Mouse (Mus musculus) cerebellum, adult 11-12 months (tissue): ENCODE results near the gene Nudt16l1.

Source experiments
- DNase-seq: peaks from one replicate; pipeline ENCODE4 v3.0.0; 2022

The Nudt16l1 gene

DNA sequence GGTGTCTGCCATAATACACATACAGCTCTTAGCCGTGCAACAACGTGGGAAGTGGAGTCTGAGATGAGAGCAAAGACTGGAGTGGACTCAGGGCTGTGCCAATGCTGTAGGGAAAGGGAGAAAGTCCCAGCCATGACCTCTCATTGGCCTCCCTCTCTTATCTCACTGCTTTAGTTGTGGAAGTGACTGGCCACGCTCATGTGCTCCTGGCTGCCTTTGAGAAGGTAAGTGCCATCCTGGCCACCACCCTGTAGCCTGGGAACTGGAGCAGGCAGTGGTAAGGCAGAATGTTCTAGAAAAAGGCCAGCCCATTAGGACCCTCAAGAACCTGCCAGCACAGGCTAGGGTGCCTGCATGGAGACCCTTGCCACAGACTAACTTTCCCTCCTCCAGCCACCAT is 22.6 kb upstream of the Nudt16l1 start:
- no peak for DNase-seq

DNA sequence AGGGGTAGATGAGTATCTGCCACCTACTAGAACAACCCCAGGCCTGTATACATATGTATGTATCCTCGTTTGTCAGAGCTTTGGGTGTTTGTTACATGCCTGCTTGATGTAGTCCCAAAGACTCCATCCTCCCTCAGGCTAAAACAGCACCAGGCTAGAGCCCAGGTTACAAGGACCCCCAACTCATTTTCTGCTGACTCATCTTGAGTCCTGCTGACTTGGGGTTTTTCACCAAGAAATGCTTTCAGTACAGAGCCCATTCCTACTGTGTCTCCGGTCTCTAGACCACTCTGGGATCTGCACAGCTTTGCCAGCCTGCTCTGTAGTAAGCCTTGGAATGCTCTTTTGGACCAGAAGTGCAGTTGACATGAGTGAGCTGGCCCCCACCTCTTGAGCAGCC is 22.0 kb upstream of the Nudt16l1 start:
- no peak for DNase-seq

DNA sequence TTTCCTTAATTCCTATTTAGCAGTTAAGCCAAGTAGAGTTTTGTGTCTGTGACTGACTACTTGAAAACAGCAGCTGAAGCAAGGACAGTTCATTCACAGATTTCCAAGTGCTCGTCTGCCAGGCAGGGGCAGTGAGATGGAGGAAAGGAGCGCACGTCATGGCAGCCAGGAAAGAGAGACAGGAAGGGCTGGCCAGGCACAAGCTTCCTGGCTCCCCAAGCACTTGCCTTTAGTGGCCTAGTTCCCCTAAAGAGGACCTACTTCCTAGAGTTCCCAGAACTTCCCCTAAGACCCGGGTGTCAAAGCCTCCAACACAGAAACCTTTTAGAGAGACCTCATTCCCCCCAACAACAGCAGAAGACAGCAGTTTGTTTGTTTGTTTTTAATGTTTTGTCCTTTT is 18.0 kb upstream of the Nudt16l1 start:
- DNase-seq: no peak

DNA sequence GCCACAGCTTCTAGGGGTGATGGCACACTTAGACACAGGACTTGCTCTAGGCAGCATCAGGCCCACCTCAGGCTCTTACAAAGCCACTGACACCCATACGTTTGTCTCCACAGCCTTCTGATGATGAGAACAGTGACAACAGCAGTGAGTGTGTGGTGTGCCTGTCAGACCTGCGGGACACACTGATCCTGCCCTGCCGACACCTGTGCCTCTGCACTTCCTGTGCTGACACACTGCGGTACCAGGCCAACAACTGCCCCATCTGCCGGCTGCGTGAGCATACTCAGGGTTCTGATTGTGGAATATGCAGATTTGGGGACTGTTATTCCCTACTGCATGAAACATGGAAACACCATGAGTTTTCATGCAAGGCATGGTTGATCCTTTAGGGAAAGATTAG is 16.1 kb upstream of the Nudt16l1 start:
- DNase-seq: no peak

DNA sequence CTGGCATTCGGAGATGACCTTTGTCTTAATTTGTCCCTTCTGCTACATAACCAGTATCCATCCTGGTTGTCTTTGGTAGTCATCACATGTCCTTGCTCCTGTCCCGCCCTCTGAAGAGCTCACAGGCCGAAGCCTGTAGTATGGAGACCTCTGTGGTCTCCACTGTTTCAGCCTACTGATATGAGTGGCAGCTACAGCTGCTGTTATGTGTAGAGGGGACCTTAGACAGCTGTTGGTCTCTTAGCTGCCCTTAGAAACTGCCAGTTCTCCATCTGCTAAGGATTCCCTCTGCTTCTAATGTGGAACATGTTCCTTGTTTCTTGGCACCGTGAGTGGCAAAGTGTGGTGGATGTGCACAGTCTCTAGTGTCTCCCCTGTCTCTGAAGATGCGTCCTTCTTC is 14.6 kb upstream of the Nudt16l1 start:
- no peak for DNase-seq

DNA sequence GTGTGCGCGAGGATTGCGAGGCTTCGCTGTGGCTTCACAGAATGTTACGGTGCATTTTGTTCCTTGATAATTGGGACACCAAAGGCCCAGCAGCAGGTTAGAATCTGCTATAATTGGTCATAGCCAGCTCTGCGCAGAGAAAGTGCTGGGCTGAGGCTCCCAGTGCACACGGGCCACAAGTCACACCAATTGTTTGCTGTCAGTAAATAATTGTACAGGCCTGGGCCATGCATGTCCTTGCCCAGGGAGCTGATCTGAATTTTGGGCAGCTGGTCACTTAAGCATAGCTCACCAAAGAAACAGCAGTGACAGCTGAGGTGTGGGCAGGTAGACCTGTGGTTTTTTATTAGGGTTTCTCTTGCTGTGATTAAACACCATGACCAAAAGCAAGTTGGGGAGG is 10.6 kb upstream of the Nudt16l1 start:
- DNase-seq: no peak

DNA sequence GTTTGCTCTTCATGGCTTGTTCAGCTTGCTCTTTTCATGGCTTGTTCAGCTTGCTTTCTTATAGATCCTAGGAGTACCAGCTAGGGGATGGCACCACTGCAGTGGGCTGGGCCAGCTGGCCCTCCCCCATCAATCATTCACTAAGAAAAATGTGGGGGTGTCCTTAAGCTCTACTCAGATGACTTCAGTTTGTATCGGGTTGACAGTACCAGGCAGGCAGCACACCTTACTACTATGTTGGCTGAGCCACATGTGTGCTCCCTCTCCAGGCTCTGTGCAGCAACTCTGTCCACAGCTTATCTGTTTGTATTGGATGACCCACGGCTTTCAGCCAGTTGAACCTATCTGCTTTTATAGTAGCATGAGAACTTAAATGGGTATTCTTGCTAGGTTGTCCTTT is 10.1 kb upstream of the Nudt16l1 start:
- no peak for DNase-seq

DNA sequence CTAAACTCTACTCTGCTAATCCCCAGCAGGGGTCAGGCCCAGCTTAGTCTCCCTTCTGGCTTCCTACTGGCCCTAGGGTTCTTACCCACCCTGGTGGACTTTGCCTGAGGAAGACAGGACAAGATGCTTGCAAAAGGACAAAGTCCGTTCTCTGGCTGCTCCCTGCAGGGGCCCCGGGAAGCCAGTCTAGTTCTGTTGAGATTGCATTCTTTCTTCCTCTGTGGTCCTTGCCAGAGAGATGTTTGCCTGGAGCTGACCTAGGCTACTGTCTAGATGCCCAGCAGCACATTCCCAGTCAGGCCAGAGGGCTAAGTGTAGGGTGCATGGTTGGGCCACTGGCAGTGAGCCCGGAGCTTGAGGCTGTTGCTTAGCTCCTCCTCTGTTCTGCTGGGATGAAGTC is 6.1 kb upstream of the Nudt16l1 start:
- no peak for DNase-seq

DNA sequence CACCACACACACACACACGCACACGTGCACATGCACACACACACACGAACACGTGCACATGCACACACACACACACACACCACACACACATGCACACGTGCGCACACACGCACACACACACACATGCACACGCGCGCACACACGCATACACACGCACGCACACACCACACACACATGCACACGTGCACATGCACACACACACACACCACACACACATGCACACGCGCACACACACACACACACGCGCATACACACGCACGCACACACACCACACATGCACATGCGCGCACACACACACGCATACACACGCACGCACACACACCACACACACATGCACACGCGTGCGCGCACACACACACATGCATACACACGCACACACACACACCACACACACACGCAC is 3.1 kb upstream of the Nudt16l1 start:
- DNase-seq: no peak

DNA sequence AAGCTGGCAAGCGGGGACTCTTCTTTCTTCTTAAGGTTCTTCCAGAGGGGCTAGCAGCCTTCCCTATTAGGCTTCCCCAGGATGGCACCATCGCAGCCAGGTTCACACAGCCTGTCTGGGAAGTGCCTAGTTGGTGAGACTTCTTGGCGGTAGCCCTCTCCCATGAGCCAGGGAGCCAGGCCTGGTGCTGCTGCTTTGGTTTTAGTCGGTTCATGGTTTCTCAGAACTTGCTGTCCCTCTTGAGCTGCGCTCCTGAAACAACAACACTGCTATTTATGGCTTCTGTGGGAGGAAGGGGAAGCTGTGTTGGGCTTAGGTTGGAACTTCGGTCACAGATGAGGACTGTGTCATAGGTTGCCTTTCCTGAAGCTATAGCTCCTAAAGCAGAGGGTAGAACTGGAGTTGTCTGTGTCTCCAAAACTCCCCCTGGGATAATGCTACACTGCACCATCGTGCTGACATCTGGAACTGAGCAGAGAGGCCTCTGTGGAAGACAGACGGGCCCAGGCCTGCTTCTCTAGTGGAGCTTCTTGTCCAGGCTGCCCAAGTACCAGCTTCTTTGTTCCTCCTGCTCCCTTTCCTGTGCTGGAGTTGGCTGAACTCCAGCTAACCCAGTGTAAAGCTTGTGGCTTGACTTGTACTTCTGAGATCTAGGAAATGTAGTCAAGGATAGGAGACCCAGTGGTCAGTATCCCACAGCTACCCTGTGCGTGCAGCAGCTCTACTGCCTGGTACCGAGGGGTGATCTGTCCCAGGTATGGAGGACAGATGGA is 2.4 kb upstream of the Nudt16l1 start:
- no peak for DNase-seq

DNA sequence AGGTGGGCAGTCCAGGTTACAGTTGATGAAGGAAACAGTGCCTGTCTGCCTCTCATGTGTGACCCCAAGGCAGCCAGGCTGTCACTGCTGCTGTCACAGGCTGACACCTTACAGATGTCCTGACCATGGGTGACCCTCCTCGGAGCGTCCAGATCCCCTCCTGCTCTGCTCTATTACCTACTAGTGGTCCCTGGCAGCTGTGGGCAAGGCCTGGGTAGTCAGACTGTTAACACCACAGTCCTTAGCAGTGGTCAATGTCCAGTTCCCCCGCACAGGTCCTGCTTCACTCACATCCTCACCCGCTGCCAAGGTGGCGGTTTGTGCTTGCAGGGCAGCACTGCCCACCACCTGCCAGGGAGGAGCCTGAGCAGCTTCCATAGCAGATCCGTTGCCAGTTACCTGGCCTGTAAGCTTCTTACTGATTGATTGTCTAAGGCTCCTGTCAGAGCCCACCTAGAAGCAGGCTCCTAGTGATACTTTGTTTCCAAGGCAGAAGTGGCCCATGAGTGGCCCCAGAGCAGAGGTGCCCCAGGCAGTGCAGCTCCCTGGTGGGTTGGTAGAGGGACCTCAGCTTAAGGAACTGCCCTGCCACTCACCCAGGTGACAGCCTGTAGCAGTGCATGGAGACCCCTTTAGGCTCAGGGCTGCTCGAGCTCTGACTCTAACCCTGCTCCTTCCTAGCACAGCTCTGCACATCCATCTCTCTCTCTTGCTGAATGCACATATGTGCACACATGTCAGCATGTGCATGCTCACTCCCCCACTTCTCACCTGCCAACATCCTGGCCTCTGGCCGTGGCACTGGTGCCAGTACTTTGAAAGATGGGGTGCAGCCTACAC is 990 bp upstream of the Nudt16l1 start:
- DNase-seq: no peak

DNA sequence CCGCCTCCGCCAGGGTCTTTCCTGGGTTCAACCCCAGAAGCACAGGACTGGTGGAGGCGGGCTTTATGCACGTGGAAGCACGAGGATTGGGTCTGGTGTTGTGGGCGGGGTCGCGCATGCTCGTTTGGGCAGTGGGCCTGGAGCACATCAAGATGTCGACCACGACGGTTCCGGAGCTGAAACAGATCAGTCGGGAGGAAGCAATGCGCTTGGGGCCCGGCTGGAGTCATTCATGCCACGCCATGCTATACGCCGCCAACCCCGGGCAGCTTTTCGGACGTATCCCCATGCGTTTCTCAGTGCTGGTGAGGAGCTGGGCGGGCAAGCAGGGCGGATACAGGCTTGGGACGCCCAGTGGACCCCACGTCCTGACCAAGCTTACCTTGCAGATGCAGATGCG is 428 bp downstream of the Nudt16l1 start:
- peak; percentile 94 for DNase-seq

DNA sequence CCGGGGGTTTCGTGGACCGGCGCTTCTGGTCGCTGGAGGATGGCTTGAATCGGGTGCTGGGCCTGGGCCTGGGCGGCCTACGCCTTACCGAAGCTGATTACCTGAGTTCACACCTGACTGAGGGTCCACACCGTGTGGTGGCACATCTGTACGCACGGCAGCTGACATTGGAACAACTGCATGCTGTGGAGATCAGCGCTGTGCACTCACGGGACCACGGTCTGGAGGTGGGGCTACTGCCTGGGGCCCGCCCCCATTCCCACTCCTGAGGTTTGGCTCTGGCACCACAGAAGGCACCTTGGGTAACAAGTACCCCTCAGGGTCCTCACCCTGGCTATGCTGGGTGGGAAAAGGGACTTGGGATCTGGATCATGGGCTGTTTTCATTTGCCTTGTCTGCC is 851 bp downstream of the Nudt16l1 start:
- peak; percentile 63 for DNase-seq

DNA sequence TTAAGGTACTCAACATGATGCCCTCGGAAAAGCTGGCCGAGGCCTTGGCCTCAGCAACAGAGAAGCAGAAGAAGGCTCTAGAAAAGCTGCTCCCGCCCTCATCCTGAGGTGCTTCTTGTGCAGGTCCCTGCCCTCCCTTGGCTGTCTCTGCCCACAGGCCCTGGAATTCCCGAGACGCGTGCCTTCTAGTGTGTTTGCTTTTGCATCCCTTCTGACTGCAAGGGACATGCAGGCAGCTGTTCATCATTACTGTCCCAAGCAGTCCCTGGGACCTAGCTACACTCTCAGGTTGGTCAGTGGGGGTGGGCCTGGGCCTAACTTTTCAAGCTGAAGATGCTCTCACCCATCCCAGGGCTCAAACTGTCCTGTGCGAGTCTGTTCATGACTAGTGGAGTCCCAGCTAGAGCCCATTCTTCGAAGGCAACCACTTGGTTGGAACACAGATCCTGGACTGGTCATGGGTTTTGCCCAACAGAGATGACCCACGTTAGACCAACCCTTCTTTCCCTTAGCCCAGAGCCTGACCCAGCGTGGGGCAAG is 1.8 kb downstream of the Nudt16l1 start:
- no peak for DNase-seq

DNA sequence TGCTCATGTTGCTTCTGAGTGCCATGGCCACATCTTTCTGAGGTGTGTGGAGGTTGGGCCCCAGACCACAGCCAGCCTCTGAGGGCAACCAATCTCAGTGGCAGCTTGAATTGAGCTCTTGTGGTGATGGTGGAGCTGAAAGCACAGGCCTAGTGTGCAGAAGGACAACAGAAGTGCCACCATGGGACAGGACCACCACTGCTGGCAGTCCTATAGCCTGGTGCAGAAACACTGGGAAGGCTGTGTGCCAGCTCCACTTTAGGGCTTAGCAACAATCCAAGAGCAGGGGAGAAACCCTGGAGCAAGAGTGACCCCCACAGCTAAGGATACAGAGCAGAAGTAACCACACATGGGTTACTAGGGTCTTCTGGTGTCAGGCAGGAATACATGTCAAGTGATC is 2.5 kb downstream of the Nudt16l1 start:
- no peak for DNase-seq

DNA sequence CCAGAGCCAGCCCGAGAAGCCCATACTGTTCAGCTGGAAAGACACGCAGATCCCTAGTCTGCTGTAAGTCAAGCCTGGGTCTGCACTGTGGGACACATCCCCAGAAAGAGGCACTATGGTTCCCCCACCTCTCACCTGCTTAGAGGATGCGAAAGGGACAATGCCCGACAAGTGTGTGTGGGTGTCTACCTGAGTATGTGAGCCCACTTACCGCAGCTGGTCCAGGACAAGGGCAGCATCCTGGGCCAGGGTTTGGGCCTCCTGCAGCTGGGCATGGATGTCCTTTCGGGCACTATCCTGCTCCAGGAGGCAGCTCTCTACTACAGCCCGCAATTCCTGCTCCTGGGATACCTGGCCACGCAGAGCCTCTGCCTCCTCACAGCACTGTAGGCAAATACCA is 4.3 kb downstream of the Nudt16l1 start:
- no peak for DNase-seq

DNA sequence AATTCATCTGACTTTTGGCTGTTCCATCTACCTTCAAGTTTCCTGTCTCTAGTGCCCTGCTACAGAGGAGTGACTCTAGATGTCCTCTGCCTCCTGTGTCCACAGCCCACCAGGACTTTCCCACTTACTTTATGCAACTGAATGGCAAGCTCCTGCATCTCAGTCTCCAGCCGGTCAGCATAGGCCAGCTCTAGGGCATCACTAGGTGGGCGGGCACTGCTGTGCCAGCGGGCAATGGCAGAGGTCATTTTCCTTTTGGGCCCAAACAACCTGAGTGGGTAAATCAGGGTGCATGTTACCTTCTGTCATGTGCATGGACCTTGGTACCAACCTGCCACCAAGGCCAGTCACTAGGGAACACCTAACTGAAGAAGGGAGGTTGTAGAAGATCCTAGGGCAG is 4.9 kb downstream of the Nudt16l1 start:
- no peak for DNase-seq

DNA sequence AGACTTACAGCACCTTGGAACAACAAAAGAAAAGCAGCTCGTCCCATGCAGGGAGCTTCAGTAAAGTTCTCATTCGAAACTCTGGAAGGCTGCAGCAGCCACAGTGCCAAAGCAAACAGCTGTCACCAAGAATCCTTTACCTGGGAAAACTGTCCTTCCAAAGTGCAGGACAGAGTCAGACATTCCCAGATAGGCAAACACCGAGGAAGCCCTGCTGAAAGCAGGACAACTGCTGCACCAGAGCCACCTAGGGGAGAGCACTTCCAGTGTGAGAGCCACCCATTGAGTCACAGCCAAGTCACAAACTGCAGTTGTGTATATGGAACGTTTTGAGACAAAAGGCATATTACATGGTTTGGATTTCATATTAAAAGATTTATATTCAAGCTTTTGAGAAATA is 6.9 kb downstream of the Nudt16l1 start:
- no peak for DNase-seq

DNA sequence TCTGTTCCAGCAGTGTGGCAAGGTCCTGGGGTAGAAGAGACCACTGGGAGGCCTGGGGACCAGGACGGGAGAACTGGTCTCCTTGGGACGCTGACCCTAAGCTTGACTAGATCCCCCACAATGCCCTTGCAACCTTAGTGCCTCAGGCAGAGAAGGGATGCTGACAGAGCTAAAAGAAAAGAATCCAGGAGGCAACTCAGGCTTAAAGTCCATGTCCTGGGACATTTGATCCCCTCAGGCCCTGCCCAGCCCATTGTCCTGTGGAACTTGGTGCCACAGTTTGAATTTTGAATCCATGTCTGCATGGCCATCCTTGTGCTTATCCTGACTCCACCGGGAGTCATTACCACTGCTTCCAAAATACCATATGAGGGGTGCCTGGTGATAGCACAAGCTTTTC is 7.6 kb downstream of the Nudt16l1 start:
- DNase-seq: no peak

DNA sequence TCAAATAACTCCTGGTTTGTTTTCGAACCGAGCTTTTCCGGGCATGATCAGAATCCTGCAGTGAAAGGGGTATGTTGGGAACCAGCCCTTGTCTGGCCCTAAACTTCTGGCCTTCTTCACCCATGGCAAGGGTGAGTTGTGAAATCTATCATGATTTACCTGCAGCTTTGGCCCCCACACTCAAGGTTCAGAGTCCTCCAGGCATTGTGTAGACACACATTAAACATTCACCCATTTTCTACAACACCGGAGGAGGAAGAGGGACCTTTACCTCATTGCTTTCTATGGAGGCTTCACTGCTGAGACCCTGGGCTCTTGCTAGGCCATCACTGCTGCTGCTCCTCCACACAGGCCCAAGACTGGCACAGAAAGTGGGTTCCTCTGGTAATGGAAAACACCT is 8.8 kb downstream of the Nudt16l1 start:
- no peak for DNase-seq

DNA sequence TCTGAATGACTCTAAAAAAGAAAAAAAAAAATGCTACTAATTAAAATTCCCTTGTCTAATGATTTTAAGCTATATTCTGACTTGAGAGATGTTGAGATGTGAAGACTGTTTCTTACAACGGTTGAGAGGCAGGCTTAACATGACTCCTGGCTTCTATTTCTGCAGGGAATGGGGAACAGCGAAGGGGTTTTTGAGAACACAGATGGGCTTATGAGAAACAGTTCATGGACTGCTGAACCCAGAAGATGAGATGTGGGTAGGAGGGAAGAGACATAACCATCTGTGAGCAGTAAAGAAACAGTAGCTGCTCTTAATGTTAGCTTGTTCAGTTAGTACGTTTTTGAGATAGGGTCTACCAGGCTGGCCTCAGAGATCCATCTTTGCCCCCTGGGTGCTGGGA is 18.0 kb downstream of the Nudt16l1 start:
- no peak for DNase-seq

DNA sequence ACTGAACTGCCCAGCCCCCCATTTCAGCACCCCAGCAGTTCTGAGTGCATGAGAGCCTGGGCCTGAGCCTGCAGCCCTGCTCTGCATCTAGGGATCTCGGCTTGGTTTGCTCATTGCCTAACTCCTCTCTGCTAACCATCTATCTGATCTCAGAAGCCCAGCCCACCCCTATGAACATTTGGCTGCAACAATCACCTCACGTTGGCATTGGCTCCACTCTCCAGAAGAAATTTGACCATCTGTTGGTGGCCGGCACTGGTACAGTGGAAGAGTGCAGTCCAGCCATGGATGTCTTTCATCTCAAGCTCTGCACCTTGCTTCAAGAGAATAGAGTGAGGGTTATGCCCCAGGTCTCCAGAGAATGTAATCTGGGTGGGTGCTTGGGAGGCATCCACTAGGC is 18.9 kb downstream of the Nudt16l1 start:
- peak; percentile 77 for DNase-seq

DNA sequence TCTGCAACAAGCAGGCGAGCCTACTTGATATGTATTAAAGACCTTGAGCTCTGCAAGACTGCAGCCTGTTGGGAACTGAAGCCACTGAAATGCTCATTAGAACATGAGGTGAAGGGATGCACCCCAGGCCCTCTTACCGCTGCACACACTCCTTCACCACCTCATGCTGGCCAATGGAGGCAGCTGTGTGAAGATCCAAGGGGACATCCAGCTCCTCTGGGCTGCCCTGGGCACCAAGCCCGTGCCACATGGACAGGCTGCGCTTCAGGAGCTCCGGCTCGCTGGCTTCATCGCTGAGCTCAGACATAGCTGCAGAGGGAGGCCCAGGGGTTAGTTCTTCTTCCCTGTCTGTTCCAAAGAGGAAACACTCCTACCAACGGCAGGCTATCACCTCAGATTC is 21.7 kb downstream of the Nudt16l1 start:
- DNase-seq: no peak

DNA sequence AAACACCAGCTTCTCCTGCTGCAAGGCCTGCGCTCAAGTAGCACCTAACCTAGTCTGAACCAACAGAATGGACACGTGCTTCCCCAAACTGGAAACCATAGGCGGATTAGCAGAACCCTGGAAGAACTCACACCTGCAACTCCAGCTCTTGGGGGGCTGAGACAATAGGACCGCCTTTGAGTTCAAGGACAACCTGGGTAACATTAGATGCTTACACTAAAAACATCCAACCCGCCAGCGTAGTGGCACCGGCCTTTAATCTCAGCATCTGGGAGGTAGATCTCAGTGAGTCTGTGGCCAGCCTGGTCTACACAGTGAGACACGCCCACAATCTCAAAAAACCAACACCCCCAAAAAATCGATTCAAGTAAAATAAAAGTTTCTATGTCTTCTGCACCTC is 24.8 kb downstream of the Nudt16l1 start:
- DNase-seq: no peak
